Mouse (Mus musculus) stomach, embryonic 14.5 days (tissue): ENCODE data around the gene Hmgn1. TPM values are rescaled to one million over a fixed set of nuclear protein-coding genes. Genes with fewer than 3 reads are reported as not detected.

ENCODE experiments used
- ATAC-seq: fragments of 200-750 bp; cut with Nextera tagmentation; 2 replicates; pipeline ENCODE4 v1.8.0; 2017; ENCODE audit warnings: low read depth, moderate TSS enrichment; ENCODE audit not compliant: insufficient number of reproducible peaks, insufficient read depth, low FRiP score
- H3K27ac ChIP-seq: fragments of 300-500 bp; sonication (generic); 2 replicates; pipeline ENCODE4 v1.5.1; 2014; ENCODE audit warnings: mild to moderate bottlenecking, low read length, moderate library complexity, mixed read lengths
- H3K27me3 ChIP-seq: fragments of 300-500 bp; sonication (generic); 2 replicates; pipeline ENCODE4 v1.6.1; 2014; ENCODE audit warnings: low read length, control low read depth, mixed read lengths; ENCODE audit not compliant: control insufficient read depth, insufficient read depth
- H3K36me3 ChIP-seq: fragments of 300-500 bp; sonication (generic); 2 replicates; pipeline ENCODE4 v1.6.1; 2014; ENCODE audit warnings: mild to moderate bottlenecking, control low read depth, low read length, moderate library complexity, mixed read lengths; ENCODE audit not compliant: control insufficient read depth, insufficient read depth
- H3K4me1 ChIP-seq: fragments of 300-500 bp; sonication (generic); 2 replicates; pipeline ENCODE4 v1.6.1; 2014; ENCODE audit warnings: low read length, control low read depth, mixed read lengths; ENCODE audit not compliant: control insufficient read depth, insufficient read depth
- H3K4me2 ChIP-seq: fragments of 300-500 bp; sonication (generic); replicated peaks from 2 replicates; pipeline ENCODE4 v1.6.1; 2014; ENCODE audit warnings: low read depth, low read length, control low read depth
- H3K4me3 ChIP-seq: fragments of 300-500 bp; sonication (generic); 2 replicates; pipeline ENCODE4 v1.5.1; 2014; ENCODE audit warnings: low read depth, low read length, control low read depth
- H3K9ac ChIP-seq: fragments of 300-500 bp; sonication (generic); replicated peaks from 2 replicates; pipeline ENCODE4 v1.6.1; 2014; ENCODE audit warnings: low read depth, mild to moderate bottlenecking, control low read depth, low read length, moderate library complexity, mixed read lengths
- H3K9me3 ChIP-seq: fragments of 300-500 bp; sonication (generic); 2 replicates; pipeline ENCODE4 v1.6.1; 2016; ENCODE audit warnings: low read depth, low read length, control low read depth; ENCODE audit not compliant: control insufficient read depth
- WGBS: fragments of 180-500 bp; shearing (Covaris S2); extraction: QIAGEN DNeasy Blood & Tissue Kit; methylation state at CpG from one replicate; pipeline ENCODE4 v1.1.7; 2014; 5-methylcytosine and 5-hydroxymethylcytosine counted together
- polyA plus RNA-seq: library from polyadenylated mRNA; unstranded; fragments of >200 nt; fragmentation: Nextera tagmentation; extraction: Ambion mirVana; gene quantifications from 2 replicates; pipeline ENCODE4 v1.2.1, GENCODE M21; 2014

Hmgn1 gene
- polyA plus RNA-seq, 1 experiment from 2014 or later: 589 TPM

DNA sequence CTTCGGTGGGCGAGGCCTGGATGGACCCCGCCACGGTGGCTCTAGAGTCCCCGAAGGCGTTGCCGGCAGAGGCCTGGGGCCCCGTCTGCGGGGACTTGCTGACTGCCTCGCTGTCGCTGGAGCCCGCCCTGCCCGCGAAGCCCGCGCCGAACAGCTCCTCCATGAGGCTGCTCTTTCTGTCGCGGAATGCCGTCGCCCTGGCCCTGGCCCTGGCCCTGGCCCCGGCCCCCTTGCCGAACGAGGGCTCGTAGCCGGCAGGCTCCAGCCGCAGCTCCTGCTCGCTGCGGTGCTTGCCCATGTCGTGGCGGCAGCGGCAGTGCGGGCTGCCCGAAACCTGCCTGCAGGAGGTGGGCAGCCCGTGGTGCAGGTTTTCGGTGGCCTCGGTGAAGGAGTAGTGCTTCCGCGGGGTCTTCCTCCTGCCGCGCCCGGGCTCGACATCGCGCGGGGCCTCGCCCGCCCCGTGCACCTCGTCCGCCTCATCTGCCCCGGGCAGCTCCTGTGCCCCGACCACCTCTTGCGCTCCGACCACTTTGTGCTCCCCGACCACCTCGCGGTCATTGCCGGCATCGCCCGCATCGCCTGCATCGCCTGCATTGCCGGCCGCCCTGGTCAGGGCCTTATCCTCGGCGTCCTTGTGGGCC, 31.7 kb upstream of the Hmgn1 start:
- peaks cover 4% of the 10 kb centered on the region; the same call in 1 of the 2 replicates for H3K36me3 ChIP-seq
- under 1% methylated on average over 63 of the region's 67 CpGs for WGBS
- H3K9ac ChIP-seq: peak overlapping the region; percentile 89
- H3K4me1 ChIP-seq: peaks cover 9% of the 10 kb centered on the region; the same call in 1 of the 2 replicates
- H3K9me3 ChIP-seq: no peaks in the 10 kb centered on the region
- ATAC-seq: peak; percentile 73
- peak overlapping the region; percentile 96 for H3K4me2 ChIP-seq
- H3K27ac ChIP-seq: peak overlapping the region; percentile 69; the same call in 1 of the 2 replicates
- no peaks in the 10 kb centered on the region for H3K27me3 ChIP-seq
- H3K4me3 ChIP-seq: peak overlapping the region; percentile 49

DNA sequence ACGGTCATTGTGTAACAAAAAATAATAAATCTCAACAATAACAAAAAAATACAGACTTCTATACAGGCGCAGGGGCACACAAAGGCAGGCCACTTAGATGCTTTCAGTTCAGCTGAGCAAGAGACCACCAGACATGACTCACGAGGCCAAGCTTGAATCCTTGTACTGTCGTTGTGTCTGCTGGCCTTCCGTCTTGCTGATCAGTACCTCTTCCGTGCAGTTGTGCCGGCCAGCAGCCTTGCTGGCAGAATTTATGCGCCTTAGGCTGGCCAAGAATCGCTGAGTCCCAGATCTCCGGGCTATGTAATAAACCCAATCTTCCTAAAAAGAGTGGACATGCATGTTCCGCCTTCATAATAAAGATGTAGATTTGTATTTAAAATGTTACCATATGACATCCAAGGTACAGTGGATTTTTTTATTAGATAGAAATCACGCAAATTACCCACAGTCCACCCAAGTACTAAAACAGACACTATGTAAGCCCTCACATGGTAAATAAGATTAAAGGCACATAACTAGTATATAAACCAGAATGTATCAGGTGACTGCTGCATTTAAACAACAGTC, 31.1 kb upstream of the Hmgn1 start:
- no peaks in the 10 kb centered on the region for H3K9me3 ChIP-seq
- H3K4me1 ChIP-seq: peaks cover 9% of the 10 kb centered on the region; the same call in 1 of the 2 replicates
- ATAC-seq: no peak
- H3K36me3 ChIP-seq: peaks cover 7% of the 10 kb centered on the region; the same call in 1 of the 2 replicates
- no peaks in the 10 kb centered on the region for H3K27me3 ChIP-seq
- H3K9ac ChIP-seq: peak overlapping the region; percentile 89
- H3K27ac ChIP-seq: peak overlapping the region; percentile 69; the same call in 1 of the 2 replicates
- 60% methylated on average over 12 of the region's 12 CpGs for WGBS
- peak overlapping the region; percentile 96 for H3K4me2 ChIP-seq
- H3K4me3 ChIP-seq: peak overlapping the region; percentile 49

DNA sequence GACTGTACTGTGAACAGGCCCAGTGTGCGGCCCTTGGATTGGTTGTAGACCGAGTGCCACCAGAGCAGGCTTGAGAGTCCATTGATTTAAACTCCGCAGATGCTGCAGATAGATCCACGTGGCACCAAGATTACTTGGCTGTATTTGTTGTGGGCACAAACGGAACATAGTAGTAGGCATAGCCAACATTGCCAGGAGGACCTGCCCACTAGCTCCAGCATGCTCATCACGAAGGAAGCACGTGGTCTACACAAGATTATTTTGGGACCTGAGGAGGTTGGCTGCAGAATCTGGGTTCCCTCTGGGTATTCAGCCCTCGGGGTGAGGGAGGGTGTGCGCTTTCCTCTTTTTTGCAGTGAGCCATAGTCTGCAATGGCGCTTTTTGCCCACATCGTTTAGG, 29.6 kb upstream of the Hmgn1 start:
- 92% methylated on average over 11 of the region's 11 CpGs for WGBS
- ATAC-seq: no peak
- no peak overlapping the region for H3K4me2 ChIP-seq
- H3K9me3 ChIP-seq: no peaks in the 10 kb centered on the region
- H3K27me3 ChIP-seq: no peaks in the 10 kb centered on the region
- H3K9ac ChIP-seq: no peak overlapping the region
- peaks cover 7% of the 10 kb centered on the region; the same call in 1 of the 2 replicates for H3K36me3 ChIP-seq
- H3K4me3 ChIP-seq: no peak overlapping the region
- peaks cover 9% of the 10 kb centered on the region; the same call in 1 of the 2 replicates for H3K4me1 ChIP-seq
- no peak overlapping the region for H3K27ac ChIP-seq

GRCm38 (mm10) chr16:96156019-96156418, 28.5 kb upstream of the Hmgn1 start:
- H3K27ac ChIP-seq: no peak overlapping the region
- peaks cover 7% of the 10 kb centered on the region; the same call in 1 of the 2 replicates for H3K36me3 ChIP-seq
- ATAC-seq: no peak

GRCm38 (mm10) chr16:96154476-96154875, 26.9 kb upstream of the Hmgn1 start:
- Histone ChIP-seq H3K4me2 (no peak overlapping the region), H3K4me1 (peaks cover 10% of the 10 kb centered on the region), H3K27ac (no peak overlapping the region), H3K9ac (no peak overlapping the region), H3K27me3 (no peaks in the 10 kb centered on the region), H3K36me3 (peaks cover 7% of the 10 kb centered on the region; the same call in 1 of the 2 replicates), H3K9me3 (no peaks in the 10 kb centered on the region), H3K4me3 (no peak overlapping the region)
- ATAC-seq: no peak
- WGBS: 94% methylated on average over 2 of the region's 2 CpGs

More at GRCm38 (mm10) chr16:96156019-96156418, 28.5 kb upstream of the Hmgn1 start:
- H3K27me3 ChIP-seq: no peaks in the 10 kb centered on the region
- no peak overlapping the region for H3K9ac ChIP-seq
- H3K4me3 ChIP-seq: no peak overlapping the region
- 85% methylated on average over 8 of the region's 8 CpGs for WGBS
- peaks cover 9% of the 10 kb centered on the region; the same call in 1 of the 2 replicates for H3K4me1 ChIP-seq
- no peaks in the 10 kb centered on the region for H3K9me3 ChIP-seq
- H3K4me2 ChIP-seq: no peak overlapping the region

DNA sequence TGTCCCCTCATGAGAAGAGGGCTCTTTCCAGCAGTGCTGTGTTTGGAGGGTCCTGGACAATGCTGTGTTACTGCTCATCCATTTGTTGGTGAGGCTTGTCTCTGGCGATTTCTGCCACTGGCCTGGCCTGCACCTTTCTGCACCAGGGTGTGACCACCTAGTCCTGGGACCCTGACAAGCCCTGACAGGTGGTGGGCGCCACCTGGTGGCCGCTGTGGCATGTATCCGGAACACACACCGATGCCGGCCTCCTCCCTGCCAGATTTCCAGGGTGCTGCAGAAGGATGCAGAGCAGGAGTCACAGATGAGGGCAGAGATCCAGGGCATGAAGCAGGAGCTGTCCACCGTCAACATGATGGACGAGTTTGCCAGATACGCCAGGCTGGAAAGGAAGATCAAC, 24.0 kb upstream of the Hmgn1 start:
- Histone ChIP-seq H3K9ac (no peak overlapping the region), H3K27ac (no peak overlapping the region), H3K36me3 (peaks cover 7% of the 10 kb centered on the region; the same call in 1 of the 2 replicates), H3K4me1 (peaks cover 8% of the 10 kb centered on the region; the same call in 1 of the 2 replicates), H3K4me3 (no peak overlapping the region), H3K4me2 (no peak overlapping the region), H3K27me3 (no peaks in the 10 kb centered on the region), H3K9me3 (no peaks in the 10 kb centered on the region)
- WGBS: 25% methylated on average over 9 of the region's 9 CpGs
- peak; percentile 38 for ATAC-seq

DNA sequence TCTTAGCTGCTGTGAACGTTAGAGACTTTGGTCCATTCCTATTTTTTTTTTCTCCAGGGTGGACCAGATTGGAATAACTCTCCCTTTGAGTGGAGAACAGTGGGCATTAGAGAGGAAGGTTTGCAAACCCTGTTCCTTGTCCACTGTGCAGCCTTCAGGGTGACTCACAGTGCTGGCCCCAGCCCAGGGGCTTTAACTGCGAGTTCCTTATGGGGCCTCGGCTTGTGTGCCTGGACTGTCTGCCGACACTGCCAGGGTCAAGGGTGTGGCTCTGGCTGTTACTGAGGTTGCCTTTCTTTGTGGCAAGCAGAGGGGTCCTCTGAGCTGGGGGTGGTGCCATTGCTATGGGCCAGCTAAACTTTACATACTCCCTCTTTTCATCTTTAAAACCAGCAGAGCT, 23.5 kb upstream of the Hmgn1 start:
- Histone ChIP-seq H3K4me1 (peaks cover 14% of the 10 kb centered on the region; the same call in 1 of the 2 replicates), H3K4me2 (no peak overlapping the region), H3K36me3 (peaks cover 7% of the 10 kb centered on the region; the same call in 1 of the 2 replicates), H3K9ac (no peak overlapping the region), H3K4me3 (no peak overlapping the region), H3K27me3 (no peaks in the 10 kb centered on the region), H3K27ac (no peak overlapping the region), H3K9me3 (no peaks in the 10 kb centered on the region)
- no peak for ATAC-seq
- 57% methylated on average over 4 of the region's 4 CpGs for WGBS

DNA sequence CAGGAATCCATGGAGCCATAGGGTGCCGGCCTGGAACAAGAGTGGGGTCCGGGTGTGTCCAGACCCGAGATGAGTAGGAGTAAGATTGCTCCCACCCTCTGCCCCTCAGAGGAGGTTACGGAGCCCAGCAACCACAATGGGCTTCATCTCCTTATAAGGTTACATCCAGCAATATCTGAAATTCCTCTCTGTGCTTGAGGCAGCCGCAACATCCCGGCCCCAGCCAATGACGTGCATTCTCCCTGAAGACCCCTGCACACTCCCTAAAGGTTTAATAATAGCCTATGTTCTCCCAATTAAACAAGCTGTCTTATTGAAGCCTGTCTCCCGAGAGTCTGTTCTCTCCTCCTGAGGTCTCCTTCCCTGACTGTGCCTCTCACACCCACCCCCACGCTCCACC, 21.8 kb upstream of the Hmgn1 start:
- 51% methylated on average over 9 of the region's 9 CpGs for WGBS

More for the DNA sequence above, 21.8 kb upstream of the Hmgn1 start:
- H3K4me2 ChIP-seq: no peak overlapping the region
- H3K27me3 ChIP-seq: no peaks in the 10 kb centered on the region
- peaks cover 14% of the 10 kb centered on the region; the same call in 1 of the 2 replicates for H3K4me1 ChIP-seq
- no peak overlapping the region for H3K9ac ChIP-seq
- H3K36me3 ChIP-seq: peaks cover 3% of the 10 kb centered on the region; the same call in 1 of the 2 replicates
- peak overlapping the region; percentile 77 for H3K27ac ChIP-seq
- no peaks in the 10 kb centered on the region for H3K9me3 ChIP-seq
- no peak for ATAC-seq
- no peak overlapping the region for H3K4me3 ChIP-seq
